Mouse (Mus musculus): Measurements from ENCODE around the gene Zfp345. TPM values are rescaled to one million over a fixed set of nuclear protein-coding genes. Genes with fewer than 3 reads are reported as not detected.

Gene Zfp345
- polyA plus RNA-seq, 1 experiment from 2014 or later, result not detected

Other genes starting within 250 kb of the Zfp345 start
- 0.81 and 1.1 TPM in 2 replicates for gene Gm21994, start 229.5 kb downstream of the Zfp345 start, polyA plus RNA-seq (2015; fragmentation: Nextera tagmentation; extraction: Ambion mirVana)
- gene Gm14124, start 227.6 kb downstream of the Zfp345 start, polyA plus RNA-seq (2015; fragmentation: Nextera tagmentation; extraction: Ambion mirVana), result not detected in 2 replicates
- gene Gm10130, start 161.4 kb downstream of the Zfp345 start, polyA plus RNA-seq (2015; fragmentation: Nextera tagmentation; extraction: Ambion mirVana), result 0.53 TPM in 1 of 2 replicates, not detected in the other
- 0.59 and 1.1 TPM in 2 replicates for gene 3300002I08Rik, start 122.3 kb downstream of the Zfp345 start, polyA plus RNA-seq (2015; fragmentation: Nextera tagmentation; extraction: Ambion mirVana)
- 0.93 and 1.4 TPM in 2 replicates for gene Zfp442, start 33.6 kb downstream of the Zfp345 start, polyA plus RNA-seq (2015; fragmentation: Nextera tagmentation; extraction: Ambion mirVana)
- gene Cst7, start 85.3 kb upstream of the Zfp345 start, polyA plus RNA-seq (2015; fragmentation: Nextera tagmentation; extraction: Ambion mirVana), result 7.6 and 8.3 TPM in 2 replicates
- 27.2 and 29.2 TPM in 2 replicates for gene Apmap, start 123.5 kb upstream of the Zfp345 start, polyA plus RNA-seq (2015; fragmentation: Nextera tagmentation; extraction: Ambion mirVana)
- gene Acss1, start 183.4 kb upstream of the Zfp345 start, polyA plus RNA-seq (2015; fragmentation: Nextera tagmentation; extraction: Ambion mirVana), result 49.9 and 56.3 TPM in 2 replicates
- gene Vsx1, start 204.3 kb upstream of the Zfp345 start, polyA plus RNA-seq (2015; fragmentation: Nextera tagmentation; extraction: Ambion mirVana), result not detected in 2 replicates